Mouse (Mus musculus) embryonic facial prominence, embryonic 13.5 days (tissue): ENCODE measurements around the gene H60b. TPM values are rescaled to one million over a fixed set of nuclear protein-coding genes. Genes with fewer than 3 reads are reported as not detected.
"Not testable (repeated sequence)": the region's sequence is repeated elsewhere in the genome, so short reads cannot be mapped to it uniquely, and the experiment has no call there.

ENCODE experiments used
- ATAC-seq: fragments of 200-750 bp; cut with Nextera tagmentation; 2 replicates; pipeline ENCODE4 v1.8.0; 2017; ENCODE audit warnings: low read depth; ENCODE audit not compliant: insufficient number of reproducible peaks, insufficient read depth, low FRiP score, low TSS enrichment
- H3K27ac ChIP-seq: fragments of 300-500 bp; sonication (generic); 2 replicates; pipeline ENCODE4 v1.5.1; 2015; ENCODE audit warnings: moderate library complexity, mild to moderate bottlenecking, inconsistent platforms
- H3K27me3 ChIP-seq: fragments of 300-500 bp; sonication (generic); 2 replicates; pipeline ENCODE4 v1.6.1; 2015; ENCODE audit warnings: mild to moderate bottlenecking, inconsistent platforms
- H3K36me3 ChIP-seq: fragments of 300-500 bp; sonication (generic); 2 replicates; pipeline ENCODE4 v1.6.1; 2015; ENCODE audit warnings: mild to moderate bottlenecking, inconsistent platforms
- H3K4me1 ChIP-seq: fragments of 300-500 bp; sonication (generic); 2 replicates; pipeline ENCODE4 v1.6.1; 2015; ENCODE audit warnings: inconsistent platforms
- H3K4me2 ChIP-seq: fragments of 300-500 bp; sonication (generic); 2 replicates; pipeline ENCODE4 v1.6.1; 2015; ENCODE audit warnings: moderate library complexity, mild to moderate bottlenecking, inconsistent platforms
- H3K4me3 ChIP-seq: fragments of 300-500 bp; sonication (generic); 2 replicates; pipeline ENCODE4 v1.5.1; 2015; ENCODE audit warnings: mild to moderate bottlenecking, inconsistent platforms
- H3K9ac ChIP-seq: fragments of 300-500 bp; sonication (generic); 2 replicates; pipeline ENCODE4 v1.6.1; 2015; ENCODE audit warnings: mild to moderate bottlenecking, inconsistent platforms
- H3K9me3 ChIP-seq: fragments of 300-500 bp; sonication (generic); 2 replicates; pipeline ENCODE4 v1.6.1; 2016; ENCODE audit warnings: inconsistent platforms
- WGBS: fragments of 180-500 bp; shearing (Covaris S2); methylation state at CpG from one replicate; pipeline ENCODE4 v1.1.7; 2015; ENCODE audit warnings: mixed read lengths; 5-methylcytosine and 5-hydroxymethylcytosine counted together
- polyA plus RNA-seq: library from polyadenylated mRNA; unstranded; fragments of >200 nt; fragmentation: Nextera tagmentation; extraction: Ambion mirVana; gene quantifications from 2 replicates; pipeline ENCODE4 v1.2.1, GENCODE M21; 2015

Gene H60b
- polyA plus RNA-seq, 1 experiment from 2014 or later = 0.37 TPM

DNA sequence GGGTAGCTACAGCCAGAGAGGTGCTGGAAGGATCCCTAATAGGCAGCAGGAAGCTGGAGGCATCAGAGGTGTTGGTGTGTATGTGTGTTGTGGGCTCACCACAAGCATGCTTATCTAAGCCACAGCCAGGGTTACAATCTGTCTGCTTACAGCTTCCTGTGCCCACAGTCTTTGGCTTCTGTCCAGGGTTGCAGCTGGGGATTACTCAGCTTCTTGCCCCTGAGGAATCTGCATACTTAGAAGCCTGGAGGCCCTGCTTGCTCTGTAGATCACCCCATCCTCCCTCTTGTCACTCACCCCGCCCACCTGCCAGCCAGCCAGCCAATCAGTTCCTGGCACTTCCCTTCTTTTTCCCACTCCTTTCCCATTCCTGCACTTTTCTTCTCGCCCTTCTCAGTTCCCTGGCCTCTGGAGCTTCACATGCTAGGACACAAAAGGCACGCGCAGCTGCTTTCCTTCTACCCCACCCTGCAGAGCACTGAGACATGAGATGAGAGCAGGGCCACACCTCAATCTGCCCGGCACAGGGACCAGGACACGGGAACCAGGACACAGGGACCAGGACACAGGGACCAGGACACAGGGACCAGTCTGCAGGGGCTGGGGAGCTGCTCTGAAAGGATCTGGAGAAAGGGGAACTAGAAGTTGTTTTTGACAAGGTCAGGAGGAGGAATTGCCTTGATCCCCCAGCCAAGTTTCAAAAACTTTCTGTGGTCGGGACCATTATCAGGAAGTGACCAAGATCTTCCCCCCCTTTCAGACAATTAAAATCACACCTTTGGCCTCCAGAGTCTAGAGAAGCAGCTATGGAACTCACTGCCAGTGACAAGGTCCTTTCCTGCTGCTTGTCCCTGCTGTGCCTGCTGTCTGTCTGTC is 65.3 kb downstream of the H60b start:
- WGBS = no CpG with 5 or more reads among the region's 7 CpGs
- not testable (repeated sequence) for H3K9ac ChIP-seq

GRCm38 (mm10) chr10:22265060-22265459 is 106.7 kb downstream of the H60b start:
- Histone ChIP-seq H3K36me3 (no peaks in the 10 kb centered on the region), H3K4me1 (no peaks in the 10 kb centered on the region), H3K27me3 (no peaks in the 10 kb centered on the region), H3K9ac (no peak overlapping the region), H3K4me3 (no peak overlapping the region), H3K4me2 (no peak overlapping the region), H3K9me3 (0 out of 2 replicates have a peak, but pooled peaks cover 6% of the 10 kb centered on the region), H3K27ac (no peak overlapping the region)
- WGBS = 90% methylated on average over 8 of the region's 8 CpGs
- no peak for ATAC-seq

More for the DNA sequence above, 65.3 kb downstream of the H60b start:
- H3K4me1 ChIP-seq, H3K27me3 ChIP-seq, H3K27ac ChIP-seq, H3K4me3 ChIP-seq, H3K9me3 ChIP-seq, H3K36me3 ChIP-seq, H3K4me2 ChIP-seq, ATAC-seq: not testable (repeated sequence)

DNA sequence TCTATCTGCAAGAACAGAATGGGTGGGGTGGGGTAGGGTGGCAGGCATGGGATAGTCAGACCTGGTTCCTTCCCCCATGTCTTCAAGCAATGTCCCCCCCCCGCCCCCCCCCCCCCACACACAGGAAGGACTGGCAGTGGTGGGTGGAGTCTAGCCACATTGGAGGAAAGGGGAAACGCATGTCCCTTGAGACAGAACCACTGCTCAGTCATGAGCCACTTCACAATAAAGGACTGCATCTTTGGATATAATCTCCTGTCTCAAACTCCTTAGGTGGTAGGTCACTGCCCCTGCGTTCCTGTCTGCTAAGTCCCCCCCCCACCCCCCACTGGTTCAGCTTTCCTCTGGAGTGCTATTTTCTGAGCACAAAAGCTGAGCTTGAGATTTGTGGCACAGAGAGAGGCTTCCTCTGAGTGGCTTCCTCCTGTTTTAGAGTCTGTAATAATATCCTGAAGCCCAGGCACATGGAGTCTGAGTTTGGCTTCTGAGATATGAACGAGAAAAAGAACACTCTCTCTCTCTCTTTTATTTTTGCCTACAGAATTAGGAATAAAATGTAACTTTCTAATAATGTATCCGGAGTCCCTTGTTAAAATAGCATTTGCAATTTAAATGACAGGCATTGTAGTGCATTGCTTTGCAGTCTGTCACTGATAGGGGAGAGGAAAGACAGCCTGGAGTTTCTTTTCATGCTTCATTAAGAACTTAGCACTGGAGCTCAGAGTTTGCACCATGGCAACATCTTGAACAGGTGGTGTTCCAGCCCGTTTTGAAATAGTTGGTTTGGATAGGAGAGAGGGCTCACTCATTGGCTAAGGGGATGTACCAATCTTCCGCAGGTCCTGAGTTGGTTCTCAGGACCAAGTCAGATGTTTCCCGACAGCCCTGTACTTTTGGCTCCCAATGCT is 112.7 kb downstream of the H60b start:
- H3K36me3 ChIP-seq, ATAC-seq, H3K4me3 ChIP-seq, H3K4me1 ChIP-seq, H3K9me3 ChIP-seq, H3K4me2 ChIP-seq, H3K27ac ChIP-seq, H3K9ac ChIP-seq: not testable (repeated sequence)
- H3K27me3 ChIP-seq = peaks cover 23% of the 10 kb centered on the region
- 37% methylated on average over 7 of the region's 8 CpGs for WGBS

GRCm38 (mm10) chr10:22272914-22273683 is 114.7 kb downstream of the H60b start:
- H3K9ac ChIP-seq = peak overlapping the region; percentile 57
- ATAC-seq = not testable (repeated sequence)
- WGBS = 3% methylated on average over 37 of the region's 37 CpGs

GRCm38 (mm10) chr10:22273684-22274305 is 115.4 kb downstream of the H60b start:
- Histone ChIP-seq H3K27ac (no peak overlapping the region), H3K4me1 (peaks cover 3% of the 10 kb centered on the region; the same call in 1 of the 2 replicates), H3K4me3 (peak overlapping the region; percentile 51), H3K4me2 (peak overlapping the region; percentile 89), H3K9ac (peak overlapping the region; percentile 57; the same call in 1 of the 2 replicates), H3K9me3 (no peaks in the 10 kb centered on the region), H3K36me3 (no peaks in the 10 kb centered on the region), H3K27me3 (peaks cover 23% of the 10 kb centered on the region)
- ATAC-seq = no peak
- WGBS = under 1% methylated on average over 41 of the region's 41 CpGs

More at GRCm38 (mm10) chr10:22272914-22273683, 114.7 kb downstream of the H60b start:
- H3K4me2 ChIP-seq = peak overlapping the region; percentile 89
- not testable (repeated sequence) for H3K27ac ChIP-seq, H3K9me3 ChIP-seq, H3K4me1 ChIP-seq, H3K36me3 ChIP-seq
- H3K4me3 ChIP-seq = peak overlapping the region; percentile 51
- H3K27me3 ChIP-seq = peaks cover 23% of the 10 kb centered on the region

GRCm38 (mm10) chr10:22274445-22275057 is 116.2 kb downstream of the H60b start:
- H3K36me3 ChIP-seq = no peaks in the 10 kb centered on the region
- no peak overlapping the region for H3K27ac ChIP-seq
- H3K27me3 ChIP-seq = peaks cover 23% of the 10 kb centered on the region
- peak overlapping the region; percentile 51 for H3K4me3 ChIP-seq
- no peaks in the 10 kb centered on the region for H3K9me3 ChIP-seq
- H3K9ac ChIP-seq = no peak overlapping the region; the same call in 1 of the 2 replicates
- peak overlapping the region; percentile 89 for H3K4me2 ChIP-seq
- peaks cover 3% of the 10 kb centered on the region; the same call in 1 of the 2 replicates for H3K4me1 ChIP-seq
- no peak for ATAC-seq
- 8% methylated on average over 19 of the region's 19 CpGs for WGBS

- WGBS = 88% methylated on average over 2 of the region's 2 CpGs
- H3K27me3 ChIP-seq = peaks cover 32% of the 10 kb centered on the region
- ATAC-seq, H3K9me3 ChIP-seq, H3K9ac ChIP-seq, H3K4me3 ChIP-seq, H3K4me1 ChIP-seq, H3K36me3 ChIP-seq, H3K27ac ChIP-seq, H3K4me2 ChIP-seq: not testable (repeated sequence)
Measured at GRCm38 (mm10) chr10:22278468-22278867, 120.1 kb downstream of the H60b start.

GRCm38 (mm10) chr10:22282816-22283215 is 124.4 kb downstream of the H60b start:
- Histone ChIP-seq H3K27ac (no peak overlapping the region), H3K36me3 (no peaks in the 10 kb centered on the region), H3K4me3 (no peak overlapping the region), H3K9ac (no peak overlapping the region), H3K4me1 (no peaks in the 10 kb centered on the region), H3K27me3 (peaks cover 20% of the 10 kb centered on the region; the same call in 1 of the 2 replicates), H3K4me2 (no peak overlapping the region), H3K9me3 (no peaks in the 10 kb centered on the region)
- 36% methylated on average over 6 of the region's 6 CpGs for WGBS
- no peak for ATAC-seq

- Histone ChIP-seq H3K9me3 (no peaks in the 10 kb centered on the region), H3K4me1 (0 out of 2 replicates have a peak, but pooled peaks cover 3% of the 10 kb centered on the region), H3K4me2 (no peak overlapping the region), H3K9ac (no peak overlapping the region), H3K4me3 (no peak overlapping the region), H3K36me3 (no peaks in the 10 kb centered on the region), H3K27me3 (no peaks in the 10 kb centered on the region), H3K27ac (no peak overlapping the region)
- WGBS = 27% methylated on average over 1 of the region's 1 CpGs
- no peak for ATAC-seq
Measured at GRCm38 (mm10) chr10:22295676-22296075, 137.3 kb downstream of the H60b start.

GRCm38 (mm10) chr10:22297033-22297762 is 138.8 kb downstream of the H60b start:
- no peak overlapping the region for H3K4me3 ChIP-seq
- no peak overlapping the region for H3K9ac ChIP-seq
- 76% methylated on average over 5 of the region's 5 CpGs for WGBS
- H3K27me3 ChIP-seq = no peaks in the 10 kb centered on the region
- no peaks in the 10 kb centered on the region for H3K36me3 ChIP-seq
- H3K9me3 ChIP-seq = no peaks in the 10 kb centered on the region
- no peak for ATAC-seq
- no peak overlapping the region for H3K27ac ChIP-seq
- H3K4me2 ChIP-seq = no peak overlapping the region
- H3K4me1 ChIP-seq = 0 out of 2 replicates have a peak, but pooled peaks cover 3% of the 10 kb centered on the region
